Mouse (Mus musculus): Measurements from ENCODE around the gene Gm21976.

The Gm21976 gene

GRCm38 (mm10) chr13:98279686-98280085 is at the start of gene Gm21976:
Gene Gm21976 (plus strand): TSS chr13:98279887.
- in situ Hi-C loops (cut with MboI, MseI) = no loop called here

GRCm38 (mm10) chr13:98230511-98230910 is 49.2 kb upstream of the Gm21976 start:
- in situ Hi-C loops (cut with MboI, MseI) = no loop called here

GRCm38 (mm10) chr13:98235451-98235850 is 44.2 kb upstream of the Gm21976 start:
- in situ Hi-C loops (cut with MboI, MseI) = loop anchor here (5.0 kb wide), 1 partner anchor 193 kb away; no protein-coding TSS in a partner anchor

GRCm38 (mm10) chr13:98239978-98240641 is 39.6 kb upstream of the Gm21976 start:
- in situ Hi-C loops (cut with MboI, MseI) = loop anchor here (5.0 kb wide), 1 partner anchor 198 kb away; no protein-coding TSS in a partner anchor

GRCm38 (mm10) chr13:98241531-98242282 is 38.0 kb upstream of the Gm21976 start:
- in situ Hi-C loops (cut with MboI, MseI) = no loop called here

GRCm38 (mm10) chr13:98244571-98245350 is 34.9 kb upstream of the Gm21976 start:
- in situ Hi-C loops (cut with MboI, MseI) = no loop called here

GRCm38 (mm10) chr13:98245386-98245785 is 34.3 kb upstream of the Gm21976 start:
- in situ Hi-C loops (cut with MboI, MseI) = no loop called here

- in situ Hi-C loops (cut with MboI, MseI) = no loop called here
Observed at GRCm38 (mm10) chr13:98249594-98249993, 30.1 kb upstream of the Gm21976 start.

GRCm38 (mm10) chr13:98254921-98255320 is 24.8 kb upstream of the Gm21976 start:
- in situ Hi-C loops (cut with MboI, MseI) = loop anchor here (25.0 kb wide), 2 partner anchors 1118 to 1832 kb away; partner anchors contain the start of genes Gfm2 and Nsa2

- in situ Hi-C loops (cut with MboI, MseI) = loop anchor here (25.0 kb wide), 2 partner anchors 1126 to 1824 kb away; partner anchors contain the start of genes Gfm2 and Nsa2
Observed at GRCm38 (mm10) chr13:98262636-98263457, 16.8 kb upstream of the Gm21976 start, which contains the start of the genes Utp15 and Ankra2. Gene Utp15 (minus strand): TSS chr13:98263041. Gene Ankra2 (plus strand): TSS chr13:98263074.

- in situ Hi-C loops (cut with MboI, MseI) = loop anchor here (25.0 kb wide), 2 partner anchors 1126 to 1824 kb away; partner anchors contain the start of genes Gfm2 and Nsa2
Observed at GRCm38 (mm10) chr13:98263458-98263987, 16.2 kb upstream of the Gm21976 start.

GRCm38 (mm10) chr13:98264111-98264510 is 15.6 kb upstream of the Gm21976 start:
- in situ Hi-C loops (cut with MboI, MseI) = loop anchor here (25.0 kb wide), 2 partner anchors 1127 to 1823 kb away; partner anchors contain the start of genes Gfm2 and Nsa2

- in situ Hi-C loops (cut with MboI, MseI) = loop anchor here (25.0 kb wide), 2 partner anchors 1137 to 1813 kb away; partner anchors contain the start of genes Gfm2 and Nsa2
Observed at GRCm38 (mm10) chr13:98274023-98274422, 5.7 kb upstream of the Gm21976 start.

GRCm38 (mm10) chr13:98275646-98276045 is 4.0 kb upstream of the Gm21976 start:
- in situ Hi-C loops (cut with MboI, MseI) = no loop called here

- in situ Hi-C loops (cut with MboI, MseI) = no loop called here
Observed at GRCm38 (mm10) chr13:98276253-98276652, 3.4 kb upstream of the Gm21976 start.

GRCm38 (mm10) chr13:98277501-98277900 is 2.2 kb upstream of the Gm21976 start:
- in situ Hi-C loops (cut with MboI, MseI) = no loop called here

- in situ Hi-C loops (cut with MboI, MseI) = no loop called here
Observed at GRCm38 (mm10) chr13:98280990-98281650, 1.4 kb downstream of the Gm21976 start.

GRCm38 (mm10) chr13:98290719-98291118 is 11.0 kb downstream of the Gm21976 start:
- in situ Hi-C loops (cut with MboI, MseI) = no loop called here

GRCm38 (mm10) chr13:98291712-98292111 is 12.0 kb downstream of the Gm21976 start:
- in situ Hi-C loops (cut with MboI, MseI) = no loop called here

GRCm38 (mm10) chr13:98296072-98296471 is 16.4 kb downstream of the Gm21976 start:
- in situ Hi-C loops (cut with MboI, MseI) = no loop called here
